In genomic region chr19:11854821-11855220, GRCm38 (mm10) we compare ENCODE assay signal across 39 mouse cellular contexts. TPM values are rescaled to one million over a fixed set of nuclear protein-coding genes. Genes with fewer than 3 reads are reported as not detected.
"Had no signal": no experiment of that assay in that cellular context is flagged by ENCODE, and none has a peak within 500 bp of the region (broad histone marks: within the 10 kb centered on the region; RNA-seq: fewer than 3 reads in every experiment).

No protein-coding gene starts in this region.

- H3K9me3 ChIP-seq: embryonic facial prominence, embryonic 10.5 days; embryonic facial prominence, embryonic 12.5 days; embryonic facial prominence, embryonic 13.5 days; embryonic facial prominence, embryonic 15.5 days; forebrain, embryonic 10.5 days; forebrain, embryonic 12.5 days; forebrain, embryonic 13.5 days; forebrain, embryonic 15.5 days had no signal

- DNase-seq: cerebellum, adult 9-10 months; cerebellum, adult 9-11 months; cerebellum, postnatal 10 days; cerebellum, postnatal 14 days; cerebellum, postnatal 25 days; cerebellum, postnatal 36 days; embryo, embryonic 11 days; forebrain, postnatal 0 days; gastrocnemius, adult 2 months; gastrocnemius, postnatal 10 days; gastrocnemius, postnatal 14 days; gastrocnemius, postnatal 25 days; gastrocnemius, postnatal 36 days; heart, adult 11 months; heart, adult 18-20 months; heart, adult 2 months had no signal

- H3K9ac ChIP-seq: embryonic facial prominence, embryonic 12.5 days; embryonic facial prominence, embryonic 13.5 days; embryonic facial prominence, embryonic 15.5 days; forebrain, embryonic 12.5 days; forebrain, embryonic 13.5 days; forebrain, embryonic 15.5 days; forebrain, postnatal 0 days had no signal

- H3K27ac ChIP-seq: embryonic facial prominence, embryonic 10.5 days; embryonic facial prominence, embryonic 12.5 days; embryonic facial prominence, embryonic 13.5 days; embryonic facial prominence, embryonic 15.5 days; forebrain, embryonic 10.5 days; forebrain, embryonic 12.5 days; forebrain, embryonic 13.5 days; forebrain, embryonic 15.5 days; gastrocnemius, adult 2 months; heart, adult 2 months had no signal

- H3K27me3 ChIP-seq: embryonic facial prominence, embryonic 12.5 days; embryonic facial prominence, embryonic 13.5 days; embryonic facial prominence, embryonic 15.5 days; forebrain, embryonic 12.5 days; forebrain, embryonic 13.5 days; forebrain, embryonic 15.5 days had no signal

- H3K36me3 ChIP-seq: embryonic facial prominence, embryonic 10.5 days; embryonic facial prominence, embryonic 12.5 days; embryonic facial prominence, embryonic 13.5 days; embryonic facial prominence, embryonic 15.5 days; forebrain, embryonic 10.5 days; forebrain, embryonic 12.5 days; forebrain, embryonic 15.5 days had no signal

- H3K4me3 ChIP-seq: embryonic facial prominence, embryonic 10.5 days; embryonic facial prominence, embryonic 12.5 days; embryonic facial prominence, embryonic 13.5 days; embryonic facial prominence, embryonic 15.5 days; erythroblast, embryonic 14.5 days; forebrain, embryonic 10.5 days; forebrain, embryonic 12.5 days; forebrain, embryonic 13.5 days; forebrain, embryonic 15.5 days; gastrocnemius, adult 2 months; heart, adult 2 months had no signal

- H3K4me1 ChIP-seq: embryonic facial prominence, embryonic 10.5 days; embryonic facial prominence, embryonic 12.5 days; embryonic facial prominence, embryonic 13.5 days; embryonic facial prominence, embryonic 15.5 days; forebrain, embryonic 10.5 days; forebrain, embryonic 12.5 days; forebrain, embryonic 13.5 days; forebrain, embryonic 15.5 days had no signal

RNA-seq across cellular contexts. Expression of gene Olfr1418, which starts 6.0 kb away (rescaled TPM):
- total RNA-seq: common myeloid progenitor, adult 5-6 weeks; forebrain, postnatal 0 days; gastrocnemius, adult 18-20 months; gastrocnemius, adult 2 months; gastrocnemius, adult 8-10 months; gastrocnemius, postnatal 10 days; gastrocnemius, postnatal 14 days; gastrocnemius, postnatal 25 days; gastrocnemius, postnatal 36 days; gastrocnemius, postnatal 4 days; granulocyte monocyte progenitor cell, adult 5-6 weeks; heart, adult 18-20 months; heart, adult 2 months; heart, adult 8-10 months had no signal
- polyA plus RNA-seq: cortical plate, adult 2 months; embryonic facial prominence, embryonic 10.5 days; embryonic facial prominence, embryonic 11.5 days; embryonic facial prominence, embryonic 12.5 days; embryonic facial prominence, embryonic 13.5 days; embryonic facial prominence, embryonic 14.5 days; embryonic facial prominence, embryonic 15.5 days; erythroblast, embryonic 14.5 days; forebrain, embryonic 10.5 days; forebrain, embryonic 11.5 days; forebrain, embryonic 12.5 days; forebrain, embryonic 13.5 days; forebrain, embryonic 14.5 days; forebrain, embryonic 15.5 days; forebrain, embryonic 16.5 days; forebrain, postnatal 0 days; frontal cortex, adult 2 months; gonadal fat pad, adult 2 months; heart, adult 2 months had no signal

RNA-seq across cellular contexts. Expression of gene Olfr1417, which starts 15.8 kb away (rescaled TPM):
- total RNA-seq: common myeloid progenitor, adult 5-6 weeks; forebrain, postnatal 0 days; gastrocnemius, adult 18-20 months; gastrocnemius, adult 2 months; gastrocnemius, adult 8-10 months; gastrocnemius, postnatal 10 days; gastrocnemius, postnatal 14 days; gastrocnemius, postnatal 25 days; gastrocnemius, postnatal 36 days; gastrocnemius, postnatal 4 days; granulocyte monocyte progenitor cell, adult 5-6 weeks; heart, adult 18-20 months; heart, adult 2 months; heart, adult 8-10 months had no signal
- polyA plus RNA-seq: cortical plate, adult 2 months; embryonic facial prominence, embryonic 10.5 days; embryonic facial prominence, embryonic 11.5 days; embryonic facial prominence, embryonic 12.5 days; embryonic facial prominence, embryonic 13.5 days; embryonic facial prominence, embryonic 14.5 days; embryonic facial prominence, embryonic 15.5 days; erythroblast, embryonic 14.5 days; forebrain, embryonic 11.5 days; forebrain, embryonic 12.5 days; forebrain, embryonic 14.5 days; forebrain, embryonic 15.5 days; forebrain, embryonic 16.5 days; gonadal fat pad, adult 2 months; heart, adult 2 months had no signal

RNA-seq across cellular contexts. Expression of gene Olfr1419, which starts 20.1 kb away (rescaled TPM):
- total RNA-seq: common myeloid progenitor, adult 5-6 weeks; forebrain, postnatal 0 days; gastrocnemius, adult 18-20 months; gastrocnemius, adult 2 months; gastrocnemius, adult 8-10 months; gastrocnemius, postnatal 10 days; gastrocnemius, postnatal 14 days; gastrocnemius, postnatal 25 days; gastrocnemius, postnatal 36 days; gastrocnemius, postnatal 4 days; granulocyte monocyte progenitor cell, adult 5-6 weeks; heart, adult 18-20 months; heart, adult 2 months; heart, adult 8-10 months had no signal
- polyA plus RNA-seq: embryonic facial prominence, embryonic 10.5 days; embryonic facial prominence, embryonic 11.5 days; embryonic facial prominence, embryonic 12.5 days; embryonic facial prominence, embryonic 13.5 days; embryonic facial prominence, embryonic 14.5 days; embryonic facial prominence, embryonic 15.5 days; erythroblast, embryonic 14.5 days; forebrain, embryonic 10.5 days; forebrain, embryonic 11.5 days; forebrain, embryonic 12.5 days; forebrain, embryonic 13.5 days; forebrain, embryonic 14.5 days; forebrain, embryonic 15.5 days; forebrain, embryonic 16.5 days; forebrain, postnatal 0 days; gonadal fat pad, adult 2 months; heart, adult 2 months had no signal

RNA-seq across cellular contexts. Expression of gene Olfr1420, which starts 31.5 kb away (rescaled TPM):
- total RNA-seq: common myeloid progenitor, adult 5-6 weeks; forebrain, postnatal 0 days; gastrocnemius, adult 18-20 months; gastrocnemius, adult 2 months; gastrocnemius, adult 8-10 months; gastrocnemius, postnatal 10 days; gastrocnemius, postnatal 14 days; gastrocnemius, postnatal 25 days; gastrocnemius, postnatal 36 days; gastrocnemius, postnatal 4 days; granulocyte monocyte progenitor cell, adult 5-6 weeks; heart, adult 18-20 months; heart, adult 2 months; heart, adult 8-10 months had no signal
- polyA plus RNA-seq: cortical plate, adult 2 months; embryonic facial prominence, embryonic 10.5 days; embryonic facial prominence, embryonic 15.5 days; erythroblast, embryonic 14.5 days; forebrain, embryonic 10.5 days; forebrain, embryonic 11.5 days; forebrain, embryonic 14.5 days; forebrain, embryonic 15.5 days; forebrain, embryonic 16.5 days; forebrain, postnatal 0 days; frontal cortex, adult 2 months; gonadal fat pad, adult 2 months; heart, adult 2 months had no signal

RNA-seq across cellular contexts. Expression of gene Stx3, which starts 35.6 kb away (rescaled TPM):
- polyA plus RNA-seq: erythroblast, embryonic 14.5 days had no signal
